Mouse (Mus musculus) stomach, embryonic 14.5 days (tissue): ENCODE measurements around the gene Iqca. TPM values are rescaled to one million over a fixed set of nuclear protein-coding genes. Genes with fewer than 3 reads are reported as not detected.

ENCODE experiments used
- ATAC-seq: fragments of 200-750 bp; cut with Nextera tagmentation; 2 replicates; pipeline ENCODE4 v1.8.0; 2017; ENCODE audit warnings: low read depth, moderate TSS enrichment; ENCODE audit not compliant: insufficient number of reproducible peaks, insufficient read depth, low FRiP score
- H3K27ac ChIP-seq: fragments of 300-500 bp; sonication (generic); 2 replicates; pipeline ENCODE4 v1.5.1; 2014; ENCODE audit warnings: mild to moderate bottlenecking, low read length, moderate library complexity, mixed read lengths
- H3K27me3 ChIP-seq: fragments of 300-500 bp; sonication (generic); 2 replicates; pipeline ENCODE4 v1.6.1; 2014; ENCODE audit warnings: low read length, control low read depth, mixed read lengths; ENCODE audit not compliant: control insufficient read depth, insufficient read depth
- H3K36me3 ChIP-seq: fragments of 300-500 bp; sonication (generic); 2 replicates; pipeline ENCODE4 v1.6.1; 2014; ENCODE audit warnings: mild to moderate bottlenecking, control low read depth, low read length, moderate library complexity, mixed read lengths; ENCODE audit not compliant: control insufficient read depth, insufficient read depth
- H3K4me1 ChIP-seq: fragments of 300-500 bp; sonication (generic); 2 replicates; pipeline ENCODE4 v1.6.1; 2014; ENCODE audit warnings: low read length, control low read depth, mixed read lengths; ENCODE audit not compliant: control insufficient read depth, insufficient read depth
- H3K4me2 ChIP-seq: fragments of 300-500 bp; sonication (generic); replicated peaks from 2 replicates; pipeline ENCODE4 v1.6.1; 2014; ENCODE audit warnings: low read depth, low read length, control low read depth
- H3K4me3 ChIP-seq: fragments of 300-500 bp; sonication (generic); 2 replicates; pipeline ENCODE4 v1.5.1; 2014; ENCODE audit warnings: low read depth, low read length, control low read depth
- H3K9ac ChIP-seq: fragments of 300-500 bp; sonication (generic); replicated peaks from 2 replicates; pipeline ENCODE4 v1.6.1; 2014; ENCODE audit warnings: low read depth, mild to moderate bottlenecking, control low read depth, low read length, moderate library complexity, mixed read lengths
- H3K9me3 ChIP-seq: fragments of 300-500 bp; sonication (generic); 2 replicates; pipeline ENCODE4 v1.6.1; 2016; ENCODE audit warnings: low read depth, low read length, control low read depth; ENCODE audit not compliant: control insufficient read depth
- WGBS: fragments of 180-500 bp; shearing (Covaris S2); extraction: QIAGEN DNeasy Blood & Tissue Kit; methylation state at CpG from one replicate; pipeline ENCODE4 v1.1.7; 2014; 5-methylcytosine and 5-hydroxymethylcytosine counted together
- polyA plus RNA-seq: library from polyadenylated mRNA; unstranded; fragments of >200 nt; fragmentation: Nextera tagmentation; extraction: Ambion mirVana; gene quantifications from 2 replicates; pipeline ENCODE4 v1.2.1, GENCODE M21; 2014

Iqca gene
- polyA plus RNA-seq, 1 experiment from 2014 or later, result not detected

DNA sequence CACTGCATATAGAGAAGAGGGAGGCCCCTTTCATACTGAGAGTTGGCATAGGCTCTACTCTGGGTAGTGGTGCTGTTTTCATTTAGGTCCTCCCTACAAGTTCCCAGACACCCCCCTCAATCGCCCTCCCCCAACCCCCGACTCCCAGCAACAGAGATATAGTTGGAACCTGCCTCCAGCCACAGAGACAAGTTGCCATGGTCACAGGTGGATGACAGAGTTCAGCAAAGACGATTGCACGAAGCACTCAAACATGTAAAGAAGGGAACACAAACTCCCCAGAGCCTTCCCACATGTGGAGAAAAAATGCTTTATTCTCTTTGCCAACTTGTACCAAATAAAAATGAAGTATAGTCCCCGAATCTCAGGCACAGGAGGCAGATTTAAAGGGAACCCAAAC is 29.3 kb upstream of the Iqca start:
- Histone ChIP-seq H3K36me3 (no peaks in the 10 kb centered on the region), H3K9me3 (no peaks in the 10 kb centered on the region), H3K27me3 (no peaks in the 10 kb centered on the region), H3K4me3 (no peak overlapping the region), H3K4me2 (no peak overlapping the region), H3K4me1 (no peaks in the 10 kb centered on the region), H3K9ac (no peak overlapping the region), H3K27ac (no peak overlapping the region)
- no peak for ATAC-seq
- 63% methylated on average over 5 of the region's 5 CpGs for WGBS

DNA sequence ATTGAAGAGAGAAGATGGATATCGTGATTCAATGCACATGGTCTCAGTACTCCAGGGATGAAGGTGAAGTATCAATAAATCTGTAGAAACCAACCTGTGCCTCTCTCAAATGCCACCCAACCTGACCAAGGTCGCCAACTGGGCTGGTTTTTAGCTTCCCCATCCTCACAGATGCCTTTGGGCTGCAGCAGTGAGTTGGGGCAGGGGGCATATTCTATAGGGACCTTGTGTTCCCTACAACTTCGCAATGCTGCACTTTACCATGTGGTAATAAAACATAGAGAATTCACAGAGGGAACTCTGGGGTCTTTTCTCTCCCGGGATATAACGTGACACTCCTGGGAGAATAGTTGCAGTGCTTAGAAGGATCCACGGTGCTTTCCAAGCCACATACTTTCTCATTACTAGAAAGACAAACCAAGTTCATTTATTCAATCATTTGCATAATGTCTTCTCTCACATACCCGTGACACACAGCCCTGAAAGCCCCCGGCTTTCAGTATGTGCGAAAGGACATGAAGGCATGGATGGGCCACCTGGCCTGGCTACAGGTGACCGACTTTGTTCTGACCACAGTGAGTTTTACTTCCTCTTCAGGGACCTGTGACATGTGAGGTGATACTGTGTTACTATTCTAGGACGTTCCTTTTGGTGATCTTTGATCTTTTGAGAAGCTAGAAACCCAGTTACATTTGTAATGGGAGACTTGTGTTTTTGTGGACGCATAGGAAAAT is 27.9 kb upstream of the Iqca start:
- Histone ChIP-seq H3K27ac (no peak overlapping the region), H3K4me2 (no peak overlapping the region), H3K9me3 (no peaks in the 10 kb centered on the region), H3K9ac (no peak overlapping the region), H3K36me3 (no peaks in the 10 kb centered on the region), H3K4me1 (no peaks in the 10 kb centered on the region; the same call in 1 of the 2 replicates), H3K4me3 (no peak overlapping the region), H3K27me3 (no peaks in the 10 kb centered on the region)
- 85% methylated on average over 12 of the region's 12 CpGs for WGBS
- no peak for ATAC-seq

DNA sequence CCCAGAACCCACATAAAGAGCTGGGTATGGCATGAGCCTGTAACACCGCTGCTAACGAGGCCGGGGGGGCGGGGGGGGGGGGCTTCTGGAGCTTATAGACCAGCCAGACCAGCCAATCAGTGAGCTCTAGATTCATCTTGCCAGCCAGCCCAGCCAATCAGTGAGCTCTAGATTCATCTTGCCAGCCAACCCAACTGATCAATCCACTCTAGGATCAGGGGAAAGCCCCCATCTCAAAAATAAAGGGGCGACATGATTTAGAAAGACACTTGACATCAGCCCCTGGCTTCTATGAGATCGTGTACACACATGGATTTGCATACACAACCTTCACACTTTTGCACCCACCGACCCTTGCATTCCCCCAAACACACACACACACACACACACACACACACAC is 27.3 kb upstream of the Iqca start:
- Histone ChIP-seq H3K4me1 (no peaks in the 10 kb centered on the region; the same call in 1 of the 2 replicates), H3K4me3 (no peak overlapping the region), H3K36me3 (no peaks in the 10 kb centered on the region), H3K27ac (no peak overlapping the region), H3K9ac (no peak overlapping the region), H3K27me3 (no peaks in the 10 kb centered on the region), H3K4me2 (no peak overlapping the region), H3K9me3 (no peaks in the 10 kb centered on the region)
- whole genome bisulfite sequencing, result 72% methylated on average over 7 of the region's 7 CpGs
- no peak for ATAC-seq

DNA sequence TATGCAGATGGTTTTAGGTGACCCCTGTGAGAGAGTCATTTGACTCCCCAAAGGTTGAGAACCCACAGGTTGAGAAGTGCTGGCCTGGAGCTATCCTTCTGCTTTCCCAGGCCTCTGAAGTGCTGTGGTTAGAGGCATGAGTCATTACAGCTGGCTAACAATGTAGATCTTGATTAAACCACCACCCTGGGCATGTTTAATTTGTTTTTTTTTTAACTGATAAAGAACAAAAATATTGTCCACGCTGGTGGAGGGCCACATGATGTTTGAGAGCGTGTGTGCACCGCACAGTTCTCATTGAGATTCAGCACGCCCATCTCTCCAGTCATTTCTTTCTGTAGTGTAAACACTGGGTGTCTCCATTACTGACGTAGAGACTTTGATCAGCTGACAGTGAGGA is 24.8 kb upstream of the Iqca start:
- peak; percentile 62 for ATAC-seq
- Histone ChIP-seq H3K4me2 (no peak overlapping the region), H3K27ac (no peak overlapping the region), H3K27me3 (no peaks in the 10 kb centered on the region), H3K36me3 (no peaks in the 10 kb centered on the region), H3K9ac (no peak overlapping the region), H3K9me3 (no peaks in the 10 kb centered on the region), H3K4me1 (no peaks in the 10 kb centered on the region; the same call in 1 of the 2 replicates), H3K4me3 (no peak overlapping the region)
- 48% methylated on average over 5 of the region's 5 CpGs for WGBS

DNA sequence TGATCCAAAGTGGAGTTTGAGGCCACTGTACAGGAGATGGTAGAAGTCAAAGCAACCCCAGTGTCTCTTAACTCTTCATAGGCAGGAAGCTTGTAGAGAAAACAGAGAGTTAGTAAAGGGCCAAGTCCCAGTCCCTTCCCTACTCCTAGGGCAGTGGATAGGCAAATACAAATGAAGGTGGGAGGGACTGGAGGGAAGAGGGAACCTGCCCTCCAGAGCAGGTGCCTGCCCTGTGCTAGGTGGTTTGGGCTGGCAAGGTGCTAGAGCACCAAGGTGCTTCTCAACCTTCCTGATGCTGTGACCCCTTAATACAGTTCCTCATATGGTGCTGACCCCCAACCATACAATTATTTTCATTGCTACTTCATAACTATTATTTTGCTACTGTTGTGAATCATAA is 24.4 kb upstream of the Iqca start:
- H3K4me1 ChIP-seq, result no peaks in the 10 kb centered on the region; the same call in 1 of the 2 replicates
- H3K36me3 ChIP-seq, result no peaks in the 10 kb centered on the region
- ATAC-seq, result no peak

DNA sequence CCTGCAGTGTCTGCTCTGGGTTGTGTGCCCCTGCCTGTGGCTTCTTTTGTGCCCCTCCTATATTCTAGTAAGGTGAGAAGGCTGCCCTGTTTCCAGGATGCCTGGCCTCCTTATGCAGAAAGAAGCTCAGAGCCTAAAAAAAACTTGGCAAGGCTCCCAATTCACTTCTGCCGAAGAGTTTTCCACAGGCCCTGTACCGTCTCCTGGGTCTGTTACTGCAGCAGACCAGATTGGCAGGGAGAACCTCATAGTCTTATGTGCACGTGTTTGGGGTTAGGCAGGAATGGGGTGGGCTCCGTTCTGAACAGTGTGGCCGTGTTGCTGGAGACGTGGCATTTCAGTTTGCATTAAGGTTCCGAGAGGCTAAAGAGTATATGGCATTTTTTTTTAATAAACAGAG is 23.0 kb upstream of the Iqca start:
- no peak overlapping the region for H3K4me2 ChIP-seq
- WGBS, result 48% methylated on average over 7 of the region's 7 CpGs
- no peaks in the 10 kb centered on the region for H3K27me3 ChIP-seq
- H3K36me3 ChIP-seq, result no peaks in the 10 kb centered on the region
- H3K9me3 ChIP-seq, result 0 out of 2 replicates have a peak, but pooled peaks cover under 1% of the 10 kb centered on the region
- H3K9ac ChIP-seq, result no peak overlapping the region
- ATAC-seq, result no peak
- H3K27ac ChIP-seq, result no peak overlapping the region
- H3K4me3 ChIP-seq, result no peak overlapping the region
- no peaks in the 10 kb centered on the region; the same call in 1 of the 2 replicates for H3K4me1 ChIP-seq

More for the DNA sequence above, 24.4 kb upstream of the Iqca start:
- no peak overlapping the region for H3K9ac ChIP-seq
- H3K27me3 ChIP-seq, result no peaks in the 10 kb centered on the region
- no peak overlapping the region for H3K4me2 ChIP-seq
- no peak overlapping the region for H3K27ac ChIP-seq
- H3K4me3 ChIP-seq, result no peak overlapping the region
- H3K9me3 ChIP-seq, result no peaks in the 10 kb centered on the region

DNA sequence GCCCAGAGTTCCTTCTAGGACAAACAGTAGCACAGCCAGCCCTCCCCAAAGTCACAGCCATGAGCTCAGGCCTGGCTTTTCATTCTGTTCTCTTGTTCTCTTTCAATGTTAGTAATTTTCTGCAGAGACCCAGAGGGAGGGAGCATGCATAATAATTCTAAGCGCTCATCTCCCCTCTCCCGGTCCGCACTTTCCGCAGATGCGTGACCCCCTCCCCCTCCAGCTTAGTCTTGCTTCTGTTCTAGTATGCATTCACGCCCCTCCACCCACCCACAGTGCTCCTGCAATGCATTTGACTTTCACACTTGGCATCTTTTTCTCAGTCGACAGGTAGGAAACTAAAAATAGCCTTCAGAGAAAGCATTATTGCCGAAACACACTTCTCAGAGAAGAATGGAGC is 21.1 kb upstream of the Iqca start:
- ATAC-seq, result no peak
- H3K36me3 ChIP-seq, result no peaks in the 10 kb centered on the region
- H3K4me2 ChIP-seq, result no peak overlapping the region
- H3K9me3 ChIP-seq, result 0 out of 2 replicates have a peak, but pooled peaks cover 2% of the 10 kb centered on the region
- no peaks in the 10 kb centered on the region for H3K27me3 ChIP-seq
- H3K9ac ChIP-seq, result no peak overlapping the region
- WGBS, result 51% methylated on average over 8 of the region's 8 CpGs
- no peak overlapping the region for H3K4me3 ChIP-seq
- H3K27ac ChIP-seq, result no peak overlapping the region
- no peaks in the 10 kb centered on the region; the same call in 1 of the 2 replicates for H3K4me1 ChIP-seq

DNA sequence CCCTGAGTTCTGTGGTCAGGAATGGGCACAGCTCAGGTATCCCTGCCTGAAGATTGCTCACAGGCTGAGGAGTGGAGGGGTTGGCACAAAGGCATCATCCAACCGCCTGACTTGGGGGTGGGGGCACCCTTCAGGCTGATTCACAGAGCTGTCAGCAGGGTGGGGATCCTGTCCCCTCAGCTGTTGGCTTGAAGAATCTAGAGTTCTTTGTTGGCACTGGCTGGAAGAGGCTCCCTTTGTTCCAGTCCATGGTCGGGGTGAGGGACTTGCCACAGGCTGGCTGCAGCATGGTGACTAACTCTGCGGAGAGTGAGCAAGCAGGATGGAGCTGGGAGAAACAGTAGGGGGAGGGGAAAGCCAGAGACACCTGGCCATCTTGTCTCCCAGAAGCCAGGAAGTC is 11.1 kb upstream of the Iqca start:
- no peaks in the 10 kb centered on the region for H3K9me3 ChIP-seq
- no peaks in the 10 kb centered on the region for H3K27me3 ChIP-seq
- H3K4me3 ChIP-seq, result no peak overlapping the region
- peak overlapping the region; percentile 7; the same call in 1 of the 2 replicates for H3K27ac ChIP-seq
- ATAC-seq, result no peak
- H3K9ac ChIP-seq, result no peak overlapping the region
- 56% methylated on average over 3 of the region's 3 CpGs for WGBS
- H3K36me3 ChIP-seq, result no peaks in the 10 kb centered on the region
- H3K4me1 ChIP-seq, result peaks cover 14% of the 10 kb centered on the region
- H3K4me2 ChIP-seq, result no peak overlapping the region

DNA sequence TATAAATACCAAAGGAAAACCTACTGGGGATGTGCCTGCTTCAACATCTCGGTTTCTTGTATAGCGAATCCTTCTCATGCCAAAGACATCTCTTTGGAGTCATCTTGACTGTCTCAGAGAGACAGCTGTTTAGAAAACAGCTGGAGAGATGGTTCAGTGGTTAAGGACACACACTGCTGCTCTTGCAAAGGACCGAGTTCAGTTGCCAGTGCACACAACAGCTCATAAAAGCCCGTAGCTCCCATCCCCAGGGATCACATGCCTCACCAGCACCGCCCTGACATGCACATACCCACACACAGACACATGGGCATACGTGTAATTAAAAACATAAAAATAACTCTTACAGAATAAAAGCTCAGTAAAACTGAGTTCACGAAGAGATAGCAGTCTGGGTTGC is 10.0 kb upstream of the Iqca start:
- no peak overlapping the region for H3K9ac ChIP-seq
- WGBS, result 68% methylated on average over 7 of the region's 7 CpGs
- 0 out of 2 replicates have a peak overlapping the region, but pooled peaks have one; percentile 2 for H3K4me2 ChIP-seq
- peak overlapping the region; percentile 63; the same call in 1 of the 2 replicates for H3K27ac ChIP-seq
- no peaks in the 10 kb centered on the region for H3K27me3 ChIP-seq
- ATAC-seq, result no peak
- H3K9me3 ChIP-seq, result no peaks in the 10 kb centered on the region
- H3K4me1 ChIP-seq, result peaks cover 14% of the 10 kb centered on the region
- H3K36me3 ChIP-seq, result no peaks in the 10 kb centered on the region
- no peak overlapping the region for H3K4me3 ChIP-seq
